Mouse (Mus musculus) MEL (cell line): ENCODE measurements around the gene Fhit. TPM values are rescaled to one million over a fixed set of nuclear protein-coding genes. Genes with fewer than 3 reads are reported as not detected.

Experiments used
- DNase-seq: peaks from one replicate; pipeline ENCODE4 v3.0.0; 2011; ENCODE audit warnings: low read depth, low spot score
- H3K27ac ChIP-seq: 2 replicates; pipeline ENCODE4 v1.5.1; 2012; ENCODE audit warnings: low read depth, mild to moderate bottlenecking, control low read depth, low read length, moderate library complexity; ENCODE audit not compliant: control insufficient read depth
- H3K27me3 ChIP-seq, 2 experiments: fragments of 150-350 bp in 1 of 2; sonication (generic) in 1 of 2; 2 replicates each; pipeline ENCODE4 v1.6.1; 2012; ENCODE audit warnings: low read length in 2 of 2, mild to moderate bottlenecking in 2 of 2, improper control_type of control experiment in 1 of 2, moderate library complexity in 1 of 2; ENCODE audit not compliant: insufficient read depth in 2 of 2, control insufficient read depth in 1 of 2
- H3K36me3 ChIP-seq, 2 experiments: 2 replicates each; pipeline ENCODE4 v1.6.1; 2012 to 2014; ENCODE audit warnings: low read length in 2 of 2, improper control_type of control experiment in 1 of 2, inconsistent platforms in 1 of 2, mild to moderate bottlenecking in 1 of 2; ENCODE audit not compliant: insufficient read depth in 2 of 2, control insufficient read depth in 1 of 2
- H3K4me1 ChIP-seq, 2 experiments: fragments of 150-350 bp in 1 of 2; sonication (generic) in 1 of 2; 2 replicates each; pipeline ENCODE4 v1.6.1; 2012; ENCODE audit warnings: low read length in 2 of 2, improper control_type of control experiment in 1 of 2, mild to moderate bottlenecking in 1 of 2; ENCODE audit not compliant: insufficient read depth in 2 of 2, control insufficient read depth in 1 of 2
- H3K4me3 ChIP-seq, 2 experiments: fragments of 150-350 bp in 1 of 2; sonication (generic) in 1 of 2; 2 replicates each; pipeline ENCODE4 v1.5.1; 2012; ENCODE audit warnings: low read depth in 2 of 2, low read length in 2 of 2, mild to moderate bottlenecking in 2 of 2, moderate library complexity in 2 of 2, control low read depth in 1 of 2, improper control_type of control experiment in 1 of 2; ENCODE audit not compliant: control insufficient read depth in 1 of 2, insufficient read depth in 1 of 2
- H3K79me2 ChIP-seq: 2 replicates; pipeline ENCODE4 v1.6.1; 2012; ENCODE audit warnings: mild to moderate bottlenecking, low read length, moderate library complexity; ENCODE audit not compliant: control insufficient read depth, poor library complexity, insufficient read depth
- H3K9ac ChIP-seq: 2 replicates; pipeline ENCODE4 v1.6.1; 2012; ENCODE audit warnings: low read depth, mild to moderate bottlenecking, control low read depth, low read length, moderate library complexity; ENCODE audit not compliant: control insufficient read depth, poor library complexity, severe bottlenecking
- H3K9me3 ChIP-seq: fragments of 150-350 bp; sonication (generic); replicated peaks from 2 replicates; pipeline ENCODE4 v1.6.1; 2012; ENCODE audit warnings: mild to moderate bottlenecking, low read length, improper control_type of control experiment, moderate library complexity; ENCODE audit not compliant: insufficient read depth
- BHLHE40 ChIP-seq: IDR thresholded peaks from 2 replicates; pipeline ENCODE4 v1.6.1; 2012; ENCODE audit warnings: low read depth, mild to moderate bottlenecking, inconsistent platforms, low read length, improper control_type of control experiment, borderline replicate concordance
- CHD1 ChIP-seq: IDR thresholded peaks from 2 replicates; pipeline ENCODE4 v1.6.1; 2012; ENCODE audit warnings: low read depth, mild to moderate bottlenecking, inconsistent platforms, low read length, improper control_type of control experiment
- CTCF ChIP-seq, 3 experiments: IDR thresholded peaks in 2 of 3; conservative IDR thresholded peaks in 1 of 3; 2 replicates each; pipeline ENCODE4 v1.5.1; 2011 to 2012; ENCODE audit warnings: low read length in 3 of 3, low read depth in 2 of 3, mild to moderate bottlenecking in 2 of 3, improper control_type of control experiment in 1 of 3, inconsistent platforms in 1 of 3, mixed read lengths in 1 of 3, moderate library complexity in 1 of 3; ENCODE audit not compliant: control insufficient read depth in 1 of 3, insufficient read depth in 1 of 3, poor library complexity in 1 of 3, severe bottlenecking in 1 of 3
- EP300 ChIP-seq, 2 experiments: IDR thresholded peaks; 2 replicates each; pipeline ENCODE4 v1.6.1; 2011; ENCODE audit warnings: improper control_type of control experiment in 2 of 2, low read length in 2 of 2, low read depth in 1 of 2, mild to moderate bottlenecking in 1 of 2
- ETS1 ChIP-seq: IDR thresholded peaks from 2 replicates; pipeline ENCODE4 v1.6.1; 2012; ENCODE audit warnings: low read depth, mild to moderate bottlenecking, inconsistent platforms, low read length, improper control_type of control experiment, moderate library complexity
- GATA1 ChIP-seq: IDR thresholded peaks from 2 replicates; pipeline ENCODE4 v1.6.1; 2011; ENCODE audit warnings: low read depth, low read length, improper control_type of control experiment
- JUND ChIP-seq: IDR thresholded peaks from 2 replicates; pipeline ENCODE4 v1.6.1; 2011; ENCODE audit warnings: low read depth, mild to moderate bottlenecking, improper control_type of control experiment, low read length
- MAFK ChIP-seq: IDR thresholded peaks from 2 replicates; pipeline ENCODE4 v1.6.1; 2011; ENCODE audit warnings: low read depth, mild to moderate bottlenecking, low read length, improper control_type of control experiment, borderline replicate concordance
- MAX ChIP-seq: IDR thresholded peaks from 2 replicates; pipeline ENCODE4 v1.6.1; 2011; ENCODE audit warnings: low read length, improper control_type of control experiment
- MYB ChIP-seq: IDR thresholded peaks from 2 replicates; pipeline ENCODE4 v1.6.1; 2011; ENCODE audit warnings: mild to moderate bottlenecking, low read depth, low read length, improper control_type of control experiment
- MYC ChIP-seq: IDR thresholded peaks from 2 replicates; pipeline ENCODE4 v1.6.1; 2011; ENCODE audit warnings: low read depth, mild to moderate bottlenecking, low read length, improper control_type of control experiment, moderate library complexity
- NELFE ChIP-seq: IDR thresholded peaks from 2 replicates; pipeline ENCODE4 v1.6.1; 2011; ENCODE audit warnings: low read depth, low read length, improper control_type of control experiment
- NRF1 ChIP-seq: IDR thresholded peaks from 2 replicates; pipeline ENCODE4 v1.6.1; 2014; ENCODE audit warnings: low read depth, mild to moderate bottlenecking, inconsistent platforms, low read length, improper control_type of control experiment, moderate library complexity; ENCODE audit not compliant: poor library complexity, insufficient read depth, severe bottlenecking
- POLR2A ChIP-seq, 2 experiments: IDR thresholded peaks; 2 replicates each; pipeline ENCODE4 v1.6.1; 2011 to 2012; ENCODE audit warnings: low read length in 2 of 2, mild to moderate bottlenecking in 2 of 2, control low read depth in 1 of 2, improper control_type of control experiment in 1 of 2, low read depth in 1 of 2, moderate library complexity in 1 of 2; ENCODE audit not compliant: control insufficient read depth in 1 of 2, insufficient read depth in 1 of 2, poor library complexity in 1 of 2
- POLR2AphosphoS2 ChIP-seq: IDR thresholded peaks from 2 replicates; pipeline ENCODE4 v1.6.1; 2011; ENCODE audit warnings: low read length, improper control_type of control experiment
- POLR2AphosphoS5 ChIP-seq: IDR thresholded peaks from 2 replicates; pipeline ENCODE4 v1.6.1; 2012; ENCODE audit warnings: low read depth, borderline replicate concordance, mild to moderate bottlenecking, inconsistent platforms, low read length, moderate library complexity, mixed read lengths
- RCOR1 ChIP-seq: IDR thresholded peaks from 2 replicates; pipeline ENCODE4 v1.6.1; 2012; ENCODE audit warnings: low read depth, mild to moderate bottlenecking, inconsistent platforms, low read length, improper control_type of control experiment
- TAL1 ChIP-seq: IDR thresholded peaks from 2 replicates; pipeline ENCODE4 v1.6.1; 2012; ENCODE audit warnings: mild to moderate bottlenecking, inconsistent platforms, low read length, moderate library complexity, mixed read lengths
- TCF12 ChIP-seq: IDR thresholded peaks from 2 replicates; pipeline ENCODE4 v1.6.1; 2014; ENCODE audit warnings: low read depth, mild to moderate bottlenecking, inconsistent platforms, low read length, improper control_type of control experiment, moderate library complexity
- USF1 ChIP-seq: IDR thresholded peaks from 2 replicates; pipeline ENCODE4 v1.6.1; 2014; ENCODE audit warnings: low read depth, mild to moderate bottlenecking, inconsistent platforms, low read length, improper control_type of control experiment, moderate library complexity
- ZC3H11A ChIP-seq: IDR thresholded peaks from 2 replicates; pipeline ENCODE4 v1.6.1; 2012; ENCODE audit warnings: low read depth, mild to moderate bottlenecking, inconsistent platforms, low read length, improper control_type of control experiment
- ZKSCAN1 ChIP-seq: IDR thresholded peaks from 2 replicates; pipeline ENCODE4 v1.6.1; 2012; ENCODE audit warnings: low read depth, mild to moderate bottlenecking, inconsistent platforms, low read length, improper control_type of control experiment, moderate library complexity
- ZNF384 ChIP-seq: IDR thresholded peaks from 2 replicates; pipeline ENCODE4 v1.6.1; 2012; ENCODE audit warnings: low read depth, mild to moderate bottlenecking, inconsistent platforms, low read length, improper control_type of control experiment
- polyA plus RNA-seq, 2 experiments: library from polyadenylated mRNA; stranded (reverse) in 1 of 2; unstranded in 1 of 2; fragments of >175 nt in 1 of 2; fragments of >200 nt in 1 of 2; gene quantifications; 2 replicates each; pipeline versions ENCODE4 v1.2.1 to v1.2.4; 2012; ENCODE audit warnings: low replicate concordance in 2 of 2, low read depth in 1 of 2; ENCODE audit not compliant: insufficient read length in 2 of 2, insufficient read depth in 1 of 2, missing spikeins in 1 of 2
- total RNA-seq: library from RNA; depleted of rRNA; stranded (reverse); fragments of 300-350 nt; gene quantifications from 2 replicates; pipeline ENCODE4 v1.2.3, GENCODE M21; 2012

The Fhit gene
- total and polyA plus RNA-seq, 3 experiments, result 0.77 to 1.3 TPM; not detected in 1

GRCm38 (mm10) chr14:9658445-9658844, 1503.4 kb downstream of the Fhit start:
- TF ChIP-seq GATA1 (no peak), ETS1 (no peak), ZKSCAN1 (no peak), TAL1 (no peak), MYC (no peak), NRF1 (no peak), POLR2A (IDR thresholded peaks at IDR 0.05; ENCODE audit: control insufficient read depth in 1 of 2, insufficient read depth in 1 of 2, low read depth in 1 of 2, low read length in 2 of 2, poor library complexity in 1 of 2) (no peak), CHD1 (no peak), USF1 (no peak), MAX (no peak), ZNF384 (no peak), MAFK (no peak), POLR2AphosphoS5 (no peak), RCOR1 (no peak), JUND (no peak), CTCF (IDR thresholded peaks at IDR 0.05 in 2 of 3, conservative IDR thresholded peaks at IDR 0.05 in 1 of 3; ENCODE audit: control insufficient read depth in 1 of 3, insufficient read depth in 1 of 3, low read depth in 2 of 3, low read length in 3 of 3, poor library complexity in 1 of 3, severe bottlenecking in 1 of 3) (no peak)
- DNase-seq, result no peak
- Histone ChIP-seq H3K4me1 (no peaks in the 10 kb centered on the region), H3K36me3 (no peaks in the 10 kb centered on the region), H3K27me3 (no peaks in the 10 kb centered on the region), H3K9me3 (no peaks in the 10 kb centered on the region), H3K27ac (no peak overlapping the region), H3K9ac (no peak overlapping the region), H3K79me2 (no peaks in the 10 kb centered on the region), H3K4me3 (no peak overlapping the region)

GRCm38 (mm10) chr14:9651417-9651816, 1510.4 kb downstream of the Fhit start:
- Histone ChIP-seq H3K79me2 (no peaks in the 10 kb centered on the region), H3K4me3 (no peak overlapping the region), H3K9me3 (no peaks in the 10 kb centered on the region), H3K27ac (no peak overlapping the region), H3K36me3 (no peaks in the 10 kb centered on the region), H3K9ac (no peak overlapping the region), H3K4me1 (no peaks in the 10 kb centered on the region), H3K27me3 (no peaks in the 10 kb centered on the region)
- TF ChIP-seq RCOR1 (no peak), MAX (no peak), CHD1 (no peak), NELFE (no peak), MYB (no peak), TCF12 (no peak), ZC3H11A (no peak), BHLHE40 (no peak), EP300 (IDR thresholded peaks at IDR 0.05; ENCODE audit: low read depth in 1 of 2, low read length in 2 of 2) (no peak), POLR2AphosphoS5 (no peak), JUND (no peak), USF1 (no peak), POLR2AphosphoS2 (no peak)
- DNase-seq, result no peak
